Mouse (Mus musculus): ENCODE results near the gene Ren1. TPM values are rescaled to one million over a fixed set of nuclear protein-coding genes. Genes with fewer than 3 reads are reported as not detected.
A peak's percentile ranks its signal among the peaks of the same experiment; 100 is the strongest.

Gene Ren1
- polyA plus RNA-seq, 1 experiment from 2014 or later: 1.4 TPM

DNA sequence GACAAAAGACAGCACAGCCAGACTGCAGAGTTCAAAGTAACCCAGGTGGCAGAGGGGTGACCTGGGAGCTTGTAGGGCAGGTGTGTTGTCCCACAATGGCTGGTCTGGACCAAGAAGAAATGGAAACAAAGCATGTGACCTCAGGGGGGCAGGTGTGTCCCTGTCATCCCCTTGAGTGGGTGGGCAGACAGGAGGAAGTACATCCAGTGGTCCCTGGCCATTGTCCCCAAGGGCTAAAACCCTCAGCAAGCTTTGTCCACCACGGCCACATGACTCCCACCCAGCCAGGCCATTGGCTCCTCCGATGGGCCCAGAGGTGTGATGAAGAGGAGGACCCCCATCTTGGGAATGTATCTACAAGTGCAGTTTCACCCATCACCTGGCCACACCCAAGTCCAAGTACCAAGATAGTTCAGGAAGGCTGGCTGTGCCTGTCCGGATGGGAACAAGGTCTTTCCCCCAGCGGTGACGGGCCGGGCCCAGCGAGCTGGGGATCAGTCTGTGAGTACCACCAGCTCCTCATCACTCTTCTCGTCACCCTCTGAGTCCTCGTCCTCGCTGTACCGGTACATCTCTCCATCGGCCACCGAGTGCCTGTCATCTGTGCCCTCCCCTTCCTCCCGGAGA, 33.0 kb downstream of the Ren1 start:
- Histone ChIP-seq H3K36me3 (ENCODE audit: control insufficient read depth, insufficient read depth, low read length) (peaks cover 8% of the 10 kb centered on the region), H3K4me3 (ENCODE audit: low read depth, low read length) (no peak overlapping the region), H3K9me3 (ENCODE audit: control insufficient read depth, low read depth, low read length) (no peaks in the 10 kb centered on the region), H3K4me2 (replicated peaks; ENCODE audit: low read depth, low read length) (no peak overlapping the region), H3K27ac (ENCODE audit: low read length) (no peak overlapping the region), H3K9ac (replicated peaks; ENCODE audit: low read depth, low read length) (no peak overlapping the region), H3K27me3 (ENCODE audit: control insufficient read depth, insufficient read depth, low read length) (no peaks in the 10 kb centered on the region), H3K4me1 (ENCODE audit: control insufficient read depth, insufficient read depth, low read length) (peaks cover 6% of the 10 kb centered on the region)
- no peak for ATAC-seq (ENCODE audit: insufficient number of reproducible peaks, insufficient read depth, low FRiP score, low read depth)
- WGBS: 88% methylated on average over 14 of the region's 14 CpGs

- Histone ChIP-seq H3K4me1 (ENCODE audit: control insufficient read depth, insufficient read depth, low read length) (no peaks in the 10 kb centered on the region), H3K4me2 (replicated peaks; ENCODE audit: low read depth, low read length) (no peak overlapping the region), H3K4me3 (ENCODE audit: low read depth, low read length) (no peak overlapping the region), H3K36me3 (ENCODE audit: control insufficient read depth, insufficient read depth, low read length) (peaks cover 12% of the 10 kb centered on the region), H3K9ac (replicated peaks; ENCODE audit: low read depth, low read length) (no peak overlapping the region), H3K9me3 (ENCODE audit: control insufficient read depth, low read depth, low read length) (no peaks in the 10 kb centered on the region), H3K27ac (ENCODE audit: low read length) (no peak overlapping the region), H3K27me3 (ENCODE audit: control insufficient read depth, insufficient read depth, low read length) (no peaks in the 10 kb centered on the region)
- ATAC-seq (ENCODE audit: insufficient number of reproducible peaks, insufficient read depth, low FRiP score, low read depth): no peak
- WGBS: 48% methylated on average over 9 of the region's 9 CpGs
These were observed 35.2 kb downstream of the Ren1 start for GRCm38 (mm10) chr1:133385506-133385905.

DNA sequence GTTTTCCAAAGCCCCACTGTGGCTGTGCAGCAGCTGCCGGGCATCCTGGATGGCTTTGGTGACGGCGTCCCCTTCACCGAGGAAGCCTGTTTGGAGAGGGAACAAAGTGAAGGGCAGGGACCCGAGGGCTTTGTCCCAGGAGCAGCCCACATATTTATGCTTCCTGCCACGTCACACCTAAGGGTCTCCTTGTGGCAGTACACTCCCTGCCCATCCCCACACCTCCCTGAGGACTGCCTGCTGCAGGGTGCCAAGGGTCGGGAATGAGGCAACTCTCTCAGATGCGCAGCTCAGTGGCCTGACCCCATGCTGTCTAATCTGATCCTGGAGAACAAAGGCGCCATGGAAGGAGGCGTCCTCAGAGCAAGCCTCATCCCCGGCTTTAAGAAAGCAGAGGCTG, 35.9 kb downstream of the Ren1 start:
- Histone ChIP-seq H3K9me3 (ENCODE audit: control insufficient read depth, low read depth, low read length) (no peaks in the 10 kb centered on the region), H3K27ac (ENCODE audit: low read length) (no peak overlapping the region), H3K4me3 (ENCODE audit: low read depth, low read length) (no peak overlapping the region), H3K4me1 (ENCODE audit: control insufficient read depth, insufficient read depth, low read length) (no peaks in the 10 kb centered on the region), H3K9ac (replicated peaks; ENCODE audit: low read depth, low read length) (no peak overlapping the region), H3K27me3 (ENCODE audit: control insufficient read depth, insufficient read depth, low read length) (no peaks in the 10 kb centered on the region), H3K36me3 (ENCODE audit: control insufficient read depth, insufficient read depth, low read length) (peaks cover 12% of the 10 kb centered on the region), H3K4me2 (replicated peaks; ENCODE audit: low read depth, low read length) (no peak overlapping the region)
- ATAC-seq (ENCODE audit: insufficient number of reproducible peaks, insufficient read depth, low FRiP score, low read depth): no peak
- WGBS: 75% methylated on average over 11 of the region's 11 CpGs

DNA sequence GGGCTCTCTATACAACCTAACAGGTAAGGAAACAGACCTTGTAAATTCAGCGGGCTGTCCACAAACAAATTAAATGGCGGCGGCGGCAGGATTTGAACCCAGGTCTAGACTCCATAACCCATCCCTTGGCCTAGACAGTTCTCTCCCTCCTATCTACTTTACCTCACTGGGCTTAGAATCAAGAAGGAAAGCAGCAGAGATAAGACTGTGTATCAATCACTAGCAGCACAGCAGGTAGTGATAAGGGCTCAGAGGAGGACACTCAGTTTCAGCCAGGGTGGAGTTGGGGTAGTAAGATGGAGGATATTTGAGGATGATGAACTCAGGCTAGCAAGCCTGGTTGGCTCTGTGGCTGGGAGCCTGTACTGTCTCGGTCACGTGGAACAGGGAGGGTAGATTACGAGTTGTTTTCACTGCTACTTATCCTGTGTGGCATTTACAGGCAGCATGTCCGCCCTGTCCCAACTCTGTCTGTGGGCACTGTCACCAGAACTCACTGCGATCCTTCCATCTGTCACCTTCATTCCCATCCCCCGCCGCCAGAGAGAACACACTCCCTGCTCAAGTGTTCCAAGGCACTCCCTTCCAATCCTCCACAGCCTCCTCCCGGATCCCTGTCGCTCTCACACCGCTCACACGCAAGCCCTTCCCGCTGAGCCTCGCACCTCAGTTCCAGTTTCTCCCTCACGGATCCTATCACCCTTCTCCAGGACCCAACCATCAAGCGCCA, 37.4 kb downstream of the Ren1 start:
- no peaks in the 10 kb centered on the region for H3K4me1 ChIP-seq (ENCODE audit: control insufficient read depth, insufficient read depth, low read length)
- no peak overlapping the region for H3K4me2 ChIP-seq (replicated peaks; ENCODE audit: low read depth, low read length)
- H3K9me3 ChIP-seq (ENCODE audit: control insufficient read depth, low read depth, low read length): no peaks in the 10 kb centered on the region
- H3K27me3 ChIP-seq (ENCODE audit: control insufficient read depth, insufficient read depth, low read length): no peaks in the 10 kb centered on the region
- H3K9ac ChIP-seq (replicated peaks; ENCODE audit: low read depth, low read length): no peak overlapping the region
- H3K27ac ChIP-seq (ENCODE audit: low read length): no peak overlapping the region
- ATAC-seq (ENCODE audit: insufficient number of reproducible peaks, insufficient read depth, low FRiP score, low read depth): no peak
- 55% methylated on average over 19 of the region's 19 CpGs for WGBS
- peaks cover 12% of the 10 kb centered on the region for H3K36me3 ChIP-seq (ENCODE audit: control insufficient read depth, insufficient read depth, low read length)
- H3K4me3 ChIP-seq (ENCODE audit: low read depth, low read length): no peak overlapping the region

- Histone ChIP-seq H3K4me3 (ENCODE audit: low read depth, low read length) (no peak overlapping the region), H3K9me3 (ENCODE audit: control insufficient read depth, low read depth, low read length) (no peaks in the 10 kb centered on the region), H3K4me2 (replicated peaks; ENCODE audit: low read depth, low read length) (no peak overlapping the region), H3K9ac (replicated peaks; ENCODE audit: low read depth, low read length) (no peak overlapping the region), H3K4me1 (ENCODE audit: control insufficient read depth, insufficient read depth, low read length) (0 out of 2 replicates have a peak, but pooled peaks cover 3% of the 10 kb centered on the region), H3K36me3 (ENCODE audit: control insufficient read depth, insufficient read depth, low read length) (peaks cover 4% of the 10 kb centered on the region), H3K27ac (ENCODE audit: low read length) (no peak overlapping the region), H3K27me3 (ENCODE audit: control insufficient read depth, insufficient read depth, low read length) (no peaks in the 10 kb centered on the region)
- ATAC-seq (ENCODE audit: insufficient number of reproducible peaks, insufficient read depth, low FRiP score, low read depth): no peak
- WGBS: 61% methylated on average over 4 of the region's 4 CpGs
These were observed 44.4 kb downstream of the Ren1 start for GRCm38 (mm10) chr1:133394702-133395101.

DNA sequence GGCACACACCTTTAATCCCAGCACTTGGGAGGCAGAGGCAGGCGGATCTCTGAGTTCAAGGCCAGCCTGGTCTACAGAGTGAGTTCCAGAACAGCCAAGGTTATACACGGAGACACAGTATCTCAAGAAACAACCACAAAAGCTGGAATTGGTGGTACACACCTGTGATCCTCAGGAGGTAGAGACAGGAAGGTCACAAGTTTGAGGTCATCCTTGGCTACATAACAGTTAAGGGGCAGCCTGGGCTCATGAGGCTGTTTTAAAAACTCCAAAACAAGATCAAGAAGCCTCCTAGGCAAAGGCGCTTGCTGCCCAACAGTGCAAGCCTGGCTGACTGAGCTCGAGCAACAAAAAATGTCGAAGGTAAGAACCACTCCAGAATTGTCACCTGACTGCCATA, 46.4 kb downstream of the Ren1 start:
- H3K4me2 ChIP-seq (replicated peaks; ENCODE audit: low read depth, low read length): no peak overlapping the region
- 90% methylated on average over 5 of the region's 5 CpGs for WGBS
- H3K4me1 ChIP-seq (ENCODE audit: control insufficient read depth, insufficient read depth, low read length): 0 out of 2 replicates have a peak, but pooled peaks cover 3% of the 10 kb centered on the region
- H3K9me3 ChIP-seq (ENCODE audit: control insufficient read depth, low read depth, low read length): no peaks in the 10 kb centered on the region
- no peak overlapping the region for H3K27ac ChIP-seq (ENCODE audit: low read length)
- ATAC-seq (ENCODE audit: insufficient number of reproducible peaks, insufficient read depth, low FRiP score, low read depth): no peak
- H3K36me3 ChIP-seq (ENCODE audit: control insufficient read depth, insufficient read depth, low read length): no peaks in the 10 kb centered on the region; the same call in 1 of the 2 replicates
- no peak overlapping the region for H3K4me3 ChIP-seq (ENCODE audit: low read depth, low read length)
- H3K27me3 ChIP-seq (ENCODE audit: control insufficient read depth, insufficient read depth, low read length): no peaks in the 10 kb centered on the region
- H3K9ac ChIP-seq (replicated peaks; ENCODE audit: low read depth, low read length): no peak overlapping the region

DNA sequence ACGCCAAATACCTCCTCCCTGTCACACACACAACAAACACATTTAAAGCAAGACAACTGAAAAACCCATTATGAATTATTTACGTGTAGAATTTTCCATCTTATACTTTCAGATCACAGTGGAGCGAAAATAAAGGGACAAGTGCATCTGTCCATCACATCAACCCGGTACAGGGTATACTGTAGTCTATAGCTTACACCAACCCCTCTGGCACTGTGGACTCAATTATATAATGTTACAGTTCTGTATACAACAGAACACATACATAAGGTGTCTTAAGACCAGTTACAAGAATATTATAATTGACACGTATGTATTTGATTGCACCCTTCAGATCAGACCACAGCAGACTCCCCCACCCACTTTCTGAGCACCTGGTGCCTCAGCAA, 46.8 kb downstream of the Ren1 start:
- no peaks in the 10 kb centered on the region for H3K27me3 ChIP-seq (ENCODE audit: control insufficient read depth, insufficient read depth, low read length)
- 73% methylated on average over 5 of the region's 5 CpGs for WGBS
- H3K27ac ChIP-seq (ENCODE audit: low read length): 0 out of 2 replicates have a peak overlapping the region, but pooled peaks have one; percentile 22
- no peak for ATAC-seq (ENCODE audit: insufficient number of reproducible peaks, insufficient read depth, low FRiP score, low read depth)
- H3K4me2 ChIP-seq (replicated peaks; ENCODE audit: low read depth, low read length): no peak overlapping the region
- H3K9me3 ChIP-seq (ENCODE audit: control insufficient read depth, low read depth, low read length): no peaks in the 10 kb centered on the region
- no peak overlapping the region for H3K9ac ChIP-seq (replicated peaks; ENCODE audit: low read depth, low read length)
- no peaks in the 10 kb centered on the region for H3K36me3 ChIP-seq (ENCODE audit: control insufficient read depth, insufficient read depth, low read length)
- no peak overlapping the region for H3K4me3 ChIP-seq (ENCODE audit: low read depth, low read length)
- H3K4me1 ChIP-seq (ENCODE audit: control insufficient read depth, insufficient read depth, low read length): 0 out of 2 replicates have a peak, but pooled peaks cover 3% of the 10 kb centered on the region

DNA sequence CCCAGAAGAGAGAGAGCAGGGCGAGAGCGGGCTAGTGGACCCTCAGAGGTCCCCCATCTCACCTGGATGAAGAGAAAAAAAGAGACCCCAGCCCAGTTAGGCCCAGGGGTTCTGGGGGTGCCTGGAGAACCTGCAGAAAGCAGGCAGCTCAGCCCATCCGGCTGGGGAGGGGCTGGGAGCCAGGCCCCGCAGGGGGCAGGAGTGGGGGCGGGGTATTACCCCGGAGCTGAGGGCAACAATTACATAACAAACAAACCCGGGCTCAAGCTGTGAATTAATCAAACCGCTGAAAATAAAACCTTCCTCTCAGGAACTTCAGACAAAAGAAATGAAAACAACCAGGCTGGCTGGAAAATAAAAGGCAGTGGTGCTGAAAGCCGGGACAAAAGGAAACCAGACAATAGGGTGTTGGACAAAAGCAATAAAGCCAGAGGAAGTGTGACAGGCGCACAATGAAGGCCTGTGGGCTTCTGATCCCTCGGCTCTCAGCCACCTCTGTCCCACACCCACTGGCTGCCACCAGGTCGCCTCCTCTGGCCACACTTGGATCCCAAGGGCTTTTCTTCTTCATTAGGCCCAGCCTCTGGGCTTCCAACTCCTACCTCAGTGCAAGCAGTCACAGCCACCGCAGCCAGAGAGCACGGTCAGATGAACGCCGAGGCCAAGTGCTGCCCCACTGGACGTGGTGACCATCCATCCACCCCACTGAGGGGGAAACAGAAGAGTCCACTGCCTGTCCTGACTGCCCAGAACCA, 47.4 kb downstream of the Ren1 start:
- H3K36me3 ChIP-seq (ENCODE audit: control insufficient read depth, insufficient read depth, low read length): no peaks in the 10 kb centered on the region
- H3K27me3 ChIP-seq (ENCODE audit: control insufficient read depth, insufficient read depth, low read length): no peaks in the 10 kb centered on the region
- H3K4me3 ChIP-seq (ENCODE audit: low read depth, low read length): no peak overlapping the region
- no peak overlapping the region for H3K9ac ChIP-seq (replicated peaks; ENCODE audit: low read depth, low read length)
- H3K9me3 ChIP-seq (ENCODE audit: control insufficient read depth, low read depth, low read length): no peaks in the 10 kb centered on the region
- 0 out of 2 replicates have a peak overlapping the region, but pooled peaks have one; percentile 22 for H3K27ac ChIP-seq (ENCODE audit: low read length)
- WGBS: 22% methylated on average over 17 of the region's 17 CpGs
- no peak overlapping the region for H3K4me2 ChIP-seq (replicated peaks; ENCODE audit: low read depth, low read length)
- ATAC-seq (ENCODE audit: insufficient number of reproducible peaks, insufficient read depth, low FRiP score, low read depth): no peak
- H3K4me1 ChIP-seq (ENCODE audit: control insufficient read depth, insufficient read depth, low read length): 0 out of 2 replicates have a peak, but pooled peaks cover 3% of the 10 kb centered on the region

Measured in stomach, embryonic 14.5 days (tissue).